Mouse (Mus musculus) liver, embryonic 14.5 days (tissue): Measurements from ENCODE around the gene Sik2. TPM values are rescaled to one million over a fixed set of nuclear protein-coding genes. Genes with fewer than 3 reads are reported as not detected.

Source experiments
- ATAC-seq: fragments of 200-750 bp; cut with Nextera tagmentation; 2 replicates; pipeline ENCODE4 v1.8.0; 2017; ENCODE audit warnings: moderate number of reproducible peaks, mild to moderate bottlenecking, moderate library complexity; ENCODE audit not compliant: insufficient read depth
- DNase-seq, 3 experiments: peaks; one replicate each; pipeline ENCODE4 v3.0.0-alpha.2; 2012 to 2013; ENCODE audit warnings: low read depth in 3 of 3, low spot score in 3 of 3
- H3K27ac ChIP-seq: fragments of 300-500 bp; sonication (generic); 2 replicates; pipeline ENCODE4 v1.5.1; 2014; ENCODE audit warnings: moderate library complexity, mild to moderate bottlenecking, control low read depth, inconsistent platforms
- H3K27me3 ChIP-seq: fragments of 300-500 bp; sonication (generic); 2 replicates; pipeline ENCODE4 v1.6.1; 2014; ENCODE audit warnings: mild to moderate bottlenecking, low read length, moderate library complexity; ENCODE audit not compliant: control insufficient read depth, insufficient read depth
- H3K36me3 ChIP-seq: fragments of 300-500 bp; sonication (generic); replicated peaks from 2 replicates; pipeline ENCODE4 v1.6.1; 2014; ENCODE audit warnings: low read depth; ENCODE audit not compliant: control insufficient read depth, insufficient read depth
- H3K4me1 ChIP-seq, 2 experiments: fragments of 200-500 bp in 1 of 2; fragments of 300-500 bp in 1 of 2; sonication (generic) in 1 of 2; replicated peaks; 2 replicates each; pipeline ENCODE4 v1.6.1; 2012 to 2014; ENCODE audit warnings: antibody characterized with exemption in 1 of 2, inconsistent platforms in 1 of 2, low read length in 1 of 2; ENCODE audit not compliant: control insufficient read depth in 2 of 2, insufficient read depth in 2 of 2
- H3K4me2 ChIP-seq: fragments of 300-500 bp; sonication (generic); 2 replicates; pipeline ENCODE4 v1.6.1; 2014; ENCODE audit warnings: low read depth, mild to moderate bottlenecking, control low read depth, moderate library complexity
- H3K4me3 ChIP-seq, 2 experiments: fragments of 200-500 bp in 1 of 2; fragments of 300-500 bp in 1 of 2; sonication (generic) in 1 of 2; 2 replicates each; pipeline ENCODE4 v1.5.1; 2012 to 2014; ENCODE audit warnings: low read depth in 2 of 2, low read length in 2 of 2, mild to moderate bottlenecking in 2 of 2, control low read depth in 1 of 2, inconsistent platforms in 1 of 2, moderate library complexity in 1 of 2; ENCODE audit not compliant: insufficient read depth in 1 of 2
- H3K9ac ChIP-seq: fragments of 300-500 bp; sonication (generic); replicated peaks from 2 replicates; pipeline ENCODE4 v1.6.1; 2014; ENCODE audit warnings: mild to moderate bottlenecking, control low read depth, moderate library complexity
- H3K9me3 ChIP-seq: fragments of 300-500 bp; sonication (generic); 2 replicates; pipeline ENCODE4 v1.6.1; 2016; ENCODE audit warnings: low read length, mixed read lengths; ENCODE audit not compliant: control insufficient read depth
- CTCF ChIP-seq: IDR thresholded peaks from 2 replicates; pipeline ENCODE4 v1.5.1; 2016; ENCODE audit warnings: antibody characterized with exemption, low read depth, control low read depth
- EP300 ChIP-seq: IDR thresholded peaks from 2 replicates; pipeline ENCODE4 v1.6.1; 2016; ENCODE audit warnings: antibody characterized with exemption, low read depth
- WGBS: fragments of 180-500 bp; shearing (Covaris S2); extraction: QIAGEN DNeasy Blood & Tissue Kit; methylation state at CpG from one replicate; pipeline ENCODE4 v1.1.7; 2014; ENCODE audit not compliant: insufficient replicate concordance; 5-methylcytosine and 5-hydroxymethylcytosine counted together
- polyA plus RNA-seq, 2 experiments: library from polyadenylated mRNA; depleted of rRNA in 1 of 2; stranded (reverse) in 1 of 2; unstranded in 1 of 2; fragments of >200 nt; fragmentation: Nextera tagmentation in 1 of 2; extraction: Ambion mirVana in 1 of 2; gene quantifications; 2 replicates each; pipeline versions ENCODE4 v1.2.1 to v1.2.3; 2012 to 2014

The Sik2 gene
- polyA plus RNA-seq, 2 experiments, result 6.9 to 7.8 TPM

DNA sequence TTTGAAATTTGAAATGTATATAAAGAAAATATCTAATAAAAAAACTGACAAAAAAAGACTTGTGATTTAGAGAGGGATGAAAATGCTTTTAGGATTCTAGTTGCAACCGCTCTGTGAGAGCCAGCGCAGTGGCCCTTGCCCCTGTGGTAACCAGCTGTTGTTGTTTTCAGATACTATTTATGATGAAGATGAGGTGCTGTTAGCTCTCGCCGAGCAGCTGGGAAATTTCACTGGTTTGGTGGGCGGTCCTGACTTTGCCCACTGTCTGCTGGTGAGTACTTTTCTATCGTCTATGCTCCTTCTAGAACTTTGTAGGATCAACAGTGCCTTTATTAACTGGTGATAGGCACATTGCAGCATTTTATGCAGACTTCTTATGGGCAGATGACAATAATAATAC lies 150.2 kb downstream of the Sik2 start:
- peak overlapping the region; percentile 17 to 26; a peak in 3 of 4 replicates for H3K4me3 ChIP-seq
- peaks cover 51% of the 10 kb centered on the region for H3K36me3 ChIP-seq
- no peak for ATAC-seq
- peaks cover 26 to 33% of the 10 kb centered on the region in 2 experiments for H3K4me1 ChIP-seq
- no peak for DNase-seq
- H3K27ac ChIP-seq, result no peak overlapping the region
- TF ChIP-seq EP300 (no peak), CTCF (no peak)
- H3K9ac ChIP-seq, result no peak overlapping the region
- H3K27me3 ChIP-seq, result no peaks in the 10 kb centered on the region
- peak overlapping the region; percentile 91 for H3K4me2 ChIP-seq
- 79% methylated on average over 6 of the region's 6 CpGs for WGBS
- no peaks in the 10 kb centered on the region for H3K9me3 ChIP-seq

- peak; percentile 50 for ATAC-seq
- no peaks in the 10 kb centered on the region for H3K9me3 ChIP-seq
- H3K27me3 ChIP-seq, result no peaks in the 10 kb centered on the region
- H3K4me2 ChIP-seq, result peak overlapping the region; percentile 91
- H3K27ac ChIP-seq, result peak overlapping the region; percentile 73
- no peak for DNase-seq
- H3K9ac ChIP-seq, result peak overlapping the region; percentile 85
- no peak for TF ChIP-seq EP300
- TF ChIP-seq CTCF, result no peak
- peaks cover 40 to 46% of the 10 kb centered on the region in 2 experiments for H3K4me1 ChIP-seq
- WGBS, result 2% methylated on average over 46 of the region's 46 CpGs
- H3K4me3 ChIP-seq, result peak overlapping the region; percentile 81 to 82
- H3K36me3 ChIP-seq, result peaks cover 36% of the 10 kb centered on the region
These were observed 151.7 kb downstream of the Sik2 start for GRCm38 (mm10) chr9:50857082-50857641.

- peak overlapping the region; percentile 91 for H3K4me2 ChIP-seq
- ATAC-seq (peak; percentile 75), DNase-seq (peak; percentile 78)
- H3K9me3 ChIP-seq, result no peaks in the 10 kb centered on the region
- peak overlapping the region; percentile 85 for H3K9ac ChIP-seq
- no peak for TF ChIP-seq CTCF
- no peak for TF ChIP-seq EP300
- WGBS, result under 1% methylated on average over 45 of the region's 45 CpGs
- H3K36me3 ChIP-seq, result peaks cover 30% of the 10 kb centered on the region
- H3K4me1 ChIP-seq, result peaks cover 40 to 46% of the 10 kb centered on the region in 2 experiments
- H3K4me3 ChIP-seq, result peak overlapping the region; percentile 81 to 82
- H3K27me3 ChIP-seq, result no peaks in the 10 kb centered on the region
- peak overlapping the region; percentile 95 for H3K27ac ChIP-seq
These were observed 152.4 kb downstream of the Sik2 start for GRCm38 (mm10) chr9:50856341-50857081.

GRCm38 (mm10) chr9:50855780-50856179 lies 153.1 kb downstream of the Sik2 start:
- Histone ChIP-seq H3K36me3 (peaks cover 22% of the 10 kb centered on the region), H3K27me3 (no peaks in the 10 kb centered on the region), H3K9me3 (no peaks in the 10 kb centered on the region), H3K4me3 (peak overlapping the region; percentile 81 to 82; a peak in 3 of 4 replicates), H3K27ac (peak overlapping the region; percentile 95), H3K4me2 (peak overlapping the region; percentile 91), H3K4me1 (peaks cover 42 to 50% of the 10 kb centered on the region in 2 experiments), H3K9ac (peak overlapping the region; percentile 73)
- ATAC-seq (no peak), DNase-seq (no peak)
- TF ChIP-seq CTCF (no peak), EP300 (no peak)
- WGBS, result 39% methylated on average over 5 of the region's 5 CpGs

GRCm38 (mm10) chr9:50855133-50855766 lies 153.6 kb downstream of the Sik2 start:
- Histone ChIP-seq H3K27ac (peak overlapping the region; percentile 95), H3K36me3 (peaks cover 17% of the 10 kb centered on the region), H3K9ac (peak overlapping the region; percentile 73), H3K4me1 (peaks cover 43 to 46% of the 10 kb centered on the region in 2 experiments), H3K27me3 (no peaks in the 10 kb centered on the region), H3K9me3 (no peaks in the 10 kb centered on the region), H3K4me3 (peak overlapping the region in 1 of 2 experiments; percentile 81; a peak in 3 of 4 replicates), H3K4me2 (peak overlapping the region; percentile 91)
- peak; percentile 65 to 87 (median 81) for DNase-seq
- peak; percentile 48 for ATAC-seq
- WGBS, result 21% methylated on average over 5 of the region's 5 CpGs
- TF ChIP-seq CTCF (no peak), EP300 (peak; percentile 79)
